Mouse (Mus musculus): Measurements from ENCODE around the gene Rhoh. TPM values are rescaled to one million over a fixed set of nuclear protein-coding genes. Genes with fewer than 3 reads are reported as not detected.

Gene Rhoh
- polyA plus RNA-seq, 1 experiment from 2014 or later: 0.38 TPM

- no peak overlapping the region for H3K9ac ChIP-seq (replicated peaks)
- H3K27me3 ChIP-seq: no peaks in the 10 kb centered on the region
- no peak overlapping the region for H3K4me2 ChIP-seq (replicated peaks)
- 87% methylated on average over 3 of the region's 3 CpGs for WGBS
- no peaks in the 10 kb centered on the region for H3K4me1 ChIP-seq
- H3K27ac ChIP-seq (replicated peaks): no peak overlapping the region
- no peak overlapping the region for H3K4me3 ChIP-seq
- no peaks in the 10 kb centered on the region for H3K36me3 ChIP-seq
- ATAC-seq (replicated peaks): no peak
- no peaks in the 10 kb centered on the region for H3K9me3 ChIP-seq
Observed at GRCm38 (mm10) chr5:65846958-65847357, 14.1 kb upstream of the Rhoh start.

GRCm38 (mm10) chr5:65847656-65848055 lies 13.4 kb upstream of the Rhoh start:
- WGBS: 80% methylated on average over 7 of the region's 7 CpGs
- H3K4me2 ChIP-seq (replicated peaks): no peak overlapping the region
- H3K36me3 ChIP-seq: no peaks in the 10 kb centered on the region
- no peak overlapping the region for H3K4me3 ChIP-seq
- ATAC-seq (replicated peaks): no peak
- H3K9me3 ChIP-seq: no peaks in the 10 kb centered on the region
- H3K9ac ChIP-seq (replicated peaks): no peak overlapping the region
- H3K27me3 ChIP-seq: no peaks in the 10 kb centered on the region
- H3K27ac ChIP-seq (replicated peaks): no peak overlapping the region
- no peaks in the 10 kb centered on the region for H3K4me1 ChIP-seq

- Histone ChIP-seq H3K4me2 (replicated peaks) (no peak overlapping the region), H3K9ac (replicated peaks) (no peak overlapping the region), H3K4me3 (no peak overlapping the region), H3K9me3 (no peaks in the 10 kb centered on the region), H3K4me1 (no peaks in the 10 kb centered on the region), H3K27me3 (no peaks in the 10 kb centered on the region), H3K27ac (replicated peaks) (no peak overlapping the region), H3K36me3 (no peaks in the 10 kb centered on the region)
- no peak for ATAC-seq (replicated peaks)
- 68% methylated on average over 11 of the region's 11 CpGs for WGBS
Observed at GRCm38 (mm10) chr5:65850765-65851164, 10.2 kb upstream of the Rhoh start.

- H3K4me2 ChIP-seq (replicated peaks): no peak overlapping the region
- no peak overlapping the region for H3K4me3 ChIP-seq
- H3K27ac ChIP-seq (replicated peaks): no peak overlapping the region
- no peaks in the 10 kb centered on the region for H3K9me3 ChIP-seq
- 49% methylated on average over 8 of the region's 8 CpGs for WGBS
- H3K36me3 ChIP-seq: no peaks in the 10 kb centered on the region
- no peak overlapping the region for H3K9ac ChIP-seq (replicated peaks)
- no peak for ATAC-seq (replicated peaks)
- H3K4me1 ChIP-seq: no peaks in the 10 kb centered on the region
- H3K27me3 ChIP-seq: no peaks in the 10 kb centered on the region
Observed at GRCm38 (mm10) chr5:65854786-65855191, 6.2 kb upstream of the Rhoh start.

- H3K27me3 ChIP-seq: no peaks in the 10 kb centered on the region
- H3K4me2 ChIP-seq (replicated peaks): no peak overlapping the region
- H3K36me3 ChIP-seq: no peaks in the 10 kb centered on the region
- no peaks in the 10 kb centered on the region for H3K4me1 ChIP-seq
- no peak for ATAC-seq (replicated peaks)
- no peaks in the 10 kb centered on the region for H3K9me3 ChIP-seq
- H3K9ac ChIP-seq (replicated peaks): no peak overlapping the region
- H3K4me3 ChIP-seq: no peak overlapping the region
- WGBS: 75% methylated on average over 3 of the region's 3 CpGs
- H3K27ac ChIP-seq (replicated peaks): no peak overlapping the region
Observed at GRCm38 (mm10) chr5:65855571-65855970, 5.4 kb upstream of the Rhoh start.

- WGBS: 82% methylated on average over 15 of the region's 17 CpGs
- Histone ChIP-seq H3K9ac (replicated peaks) (no peak overlapping the region), H3K36me3 (no peaks in the 10 kb centered on the region), H3K27ac (replicated peaks) (no peak overlapping the region), H3K4me2 (replicated peaks) (no peak overlapping the region), H3K4me3 (no peak overlapping the region), H3K4me1 (no peaks in the 10 kb centered on the region), H3K9me3 (no peaks in the 10 kb centered on the region), H3K27me3 (no peaks in the 10 kb centered on the region)
- ATAC-seq (replicated peaks): no peak
Observed at GRCm38 (mm10) chr5:65856591-65857411, 4.2 kb upstream of the Rhoh start.

- ATAC-seq (replicated peaks): no peak
- Histone ChIP-seq H3K27me3 (no peaks in the 10 kb centered on the region), H3K4me1 (no peaks in the 10 kb centered on the region), H3K9me3 (no peaks in the 10 kb centered on the region), H3K4me3 (no peak overlapping the region), H3K27ac (replicated peaks) (no peak overlapping the region), H3K9ac (replicated peaks) (no peak overlapping the region), H3K36me3 (no peaks in the 10 kb centered on the region), H3K4me2 (replicated peaks) (no peak overlapping the region)
- 89% methylated on average over 12 of the region's 12 CpGs for WGBS
Observed at GRCm38 (mm10) chr5:65857935-65858334, 3.1 kb upstream of the Rhoh start.

- Histone ChIP-seq H3K27me3 (no peaks in the 10 kb centered on the region), H3K27ac (replicated peaks) (no peak overlapping the region), H3K9ac (replicated peaks) (no peak overlapping the region), H3K36me3 (no peaks in the 10 kb centered on the region), H3K4me3 (no peak overlapping the region), H3K9me3 (no peaks in the 10 kb centered on the region), H3K4me2 (replicated peaks) (no peak overlapping the region), H3K4me1 (no peaks in the 10 kb centered on the region)
- 92% methylated on average over 3 of the region's 6 CpGs for WGBS
- no peak for ATAC-seq (replicated peaks)
Observed at GRCm38 (mm10) chr5:65858355-65858754, 2.7 kb upstream of the Rhoh start.

- Histone ChIP-seq H3K4me2 (replicated peaks) (no peak overlapping the region), H3K36me3 (no peaks in the 10 kb centered on the region), H3K4me1 (no peaks in the 10 kb centered on the region), H3K27ac (replicated peaks) (no peak overlapping the region), H3K27me3 (no peaks in the 10 kb centered on the region), H3K4me3 (no peak overlapping the region), H3K9ac (replicated peaks) (no peak overlapping the region), H3K9me3 (no peaks in the 10 kb centered on the region)
- 72% methylated on average over 12 of the region's 12 CpGs for WGBS
- ATAC-seq (replicated peaks): no peak
Observed at GRCm38 (mm10) chr5:65858898-65859297, 2.1 kb upstream of the Rhoh start.

GRCm38 (mm10) chr5:65859396-65859795 lies 1.6 kb upstream of the Rhoh start:
- no peak overlapping the region for H3K9ac ChIP-seq (replicated peaks)
- 38% methylated on average over 6 of the region's 6 CpGs for WGBS
- H3K4me3 ChIP-seq: no peak overlapping the region
- H3K4me1 ChIP-seq: no peaks in the 10 kb centered on the region
- no peak overlapping the region for H3K27ac ChIP-seq (replicated peaks)
- H3K9me3 ChIP-seq: no peaks in the 10 kb centered on the region
- no peaks in the 10 kb centered on the region for H3K36me3 ChIP-seq
- H3K4me2 ChIP-seq (replicated peaks): no peak overlapping the region
- H3K27me3 ChIP-seq: no peaks in the 10 kb centered on the region
- ATAC-seq (replicated peaks): no peak

GRCm38 (mm10) chr5:65860281-65861000 lies 572 bp upstream of the Rhoh start:
- ATAC-seq (replicated peaks): no peak
- H3K4me2 ChIP-seq (replicated peaks): no peak overlapping the region
- no peaks in the 10 kb centered on the region for H3K36me3 ChIP-seq
- no peaks in the 10 kb centered on the region for H3K4me1 ChIP-seq
- H3K4me3 ChIP-seq: no peak overlapping the region
- H3K27me3 ChIP-seq: no peaks in the 10 kb centered on the region
- H3K9me3 ChIP-seq: no peaks in the 10 kb centered on the region
- H3K27ac ChIP-seq (replicated peaks): no peak overlapping the region
- no peak overlapping the region for H3K9ac ChIP-seq (replicated peaks)
- WGBS: 68% methylated on average over 12 of the region's 12 CpGs

GRCm38 (mm10) chr5:65862217-65862927 lies 1.4 kb downstream of the Rhoh start:
- Histone ChIP-seq H3K4me2 (replicated peaks) (no peak overlapping the region), H3K9ac (replicated peaks) (no peak overlapping the region), H3K9me3 (no peaks in the 10 kb centered on the region), H3K4me3 (no peak overlapping the region), H3K4me1 (no peaks in the 10 kb centered on the region), H3K36me3 (no peaks in the 10 kb centered on the region), H3K27me3 (no peaks in the 10 kb centered on the region), H3K27ac (replicated peaks) (no peak overlapping the region)
- WGBS: 91% methylated on average over 7 of the region's 7 CpGs
- no peak for ATAC-seq (replicated peaks)
